Mouse (Mus musculus) intestine, embryonic 16.5 days (tissue): ENCODE measurements around the gene Il2rg. TPM values are rescaled to one million over a fixed set of nuclear protein-coding genes. Genes with fewer than 3 reads are reported as not detected.

Experiments
- ATAC-seq: fragments of 200-750 bp; cut with Nextera tagmentation; 2 replicates; pipeline ENCODE4 v1.8.0; 2017; ENCODE audit warnings: moderate TSS enrichment, moderate library complexity
- H3K27ac ChIP-seq: fragments of 300-500 bp; sonication (generic); 2 replicates; pipeline ENCODE4 v1.5.1; 2014; ENCODE audit warnings: mild to moderate bottlenecking, low read length
- H3K27me3 ChIP-seq: fragments of 300-500 bp; sonication (generic); replicated peaks from 2 replicates; pipeline ENCODE4 v1.6.1; 2014; ENCODE audit warnings: low read length, control low read depth, mixed read lengths; ENCODE audit not compliant: control insufficient read depth, insufficient read depth
- H3K36me3 ChIP-seq: fragments of 300-500 bp; sonication (generic); 2 replicates; pipeline ENCODE4 v1.6.1; 2014; ENCODE audit warnings: low read length, control low read depth; ENCODE audit not compliant: control insufficient read depth, insufficient read depth
- H3K4me1 ChIP-seq: fragments of 300-500 bp; sonication (generic); 2 replicates; pipeline ENCODE4 v1.6.1; 2014; ENCODE audit warnings: low read length, control low read depth, mixed read lengths; ENCODE audit not compliant: control insufficient read depth, insufficient read depth
- H3K4me2 ChIP-seq: fragments of 300-500 bp; sonication (generic); 2 replicates; pipeline ENCODE4 v1.6.1; 2014; ENCODE audit warnings: low read depth, low read length, control low read depth
- H3K4me3 ChIP-seq: fragments of 300-500 bp; sonication (generic); 2 replicates; pipeline ENCODE4 v1.5.1; 2014; ENCODE audit warnings: mild to moderate bottlenecking, low read length
- H3K9ac ChIP-seq: fragments of 300-500 bp; sonication (generic); 2 replicates; pipeline ENCODE4 v1.6.1; 2014; ENCODE audit warnings: low read depth, low read length
- H3K9me3 ChIP-seq: fragments of 300-500 bp; sonication (generic); 2 replicates; pipeline ENCODE4 v1.6.1; 2016; ENCODE audit warnings: low read length, control low read depth; ENCODE audit not compliant: control insufficient read depth
- WGBS: fragments of 180-500 bp; shearing (Covaris S2); extraction: QIAGEN DNeasy Blood & Tissue Kit; methylation state at CpG from one replicate; pipeline ENCODE4 v1.1.7; 2014; 5-methylcytosine and 5-hydroxymethylcytosine counted together
- polyA plus RNA-seq: library from polyadenylated mRNA; unstranded; fragments of >200 nt; fragmentation: Nextera tagmentation; extraction: Ambion mirVana; gene quantifications from 2 replicates; pipeline ENCODE4 v1.2.1, GENCODE M21; 2015

Gene Il2rg
- polyA plus RNA-seq, 1 experiment from 2014 or later, result 15.6 TPM

DNA sequence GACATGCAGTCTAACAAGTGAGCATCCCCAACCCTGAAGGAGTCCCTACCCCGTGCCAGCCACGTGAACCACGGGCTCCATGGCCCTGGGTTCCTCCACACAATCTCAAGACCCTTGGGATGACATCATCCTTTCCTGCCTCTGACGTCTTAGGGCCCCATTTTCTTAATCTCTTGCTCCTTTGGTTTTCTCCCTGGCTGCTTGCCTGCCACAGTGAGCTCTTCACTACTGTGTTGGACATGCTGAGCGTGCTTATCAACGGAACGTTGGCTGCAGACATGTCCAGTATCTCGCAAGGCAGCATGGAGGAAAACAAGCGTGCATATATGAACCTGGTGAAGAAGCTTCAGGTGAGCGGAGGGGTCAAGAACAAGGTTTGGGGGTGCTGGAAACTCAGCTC is 22.1 kb upstream of the Il2rg start:
- H3K36me3 ChIP-seq, result peaks cover 3% of the 10 kb centered on the region; the same call in 1 of the 2 replicates

DNA sequence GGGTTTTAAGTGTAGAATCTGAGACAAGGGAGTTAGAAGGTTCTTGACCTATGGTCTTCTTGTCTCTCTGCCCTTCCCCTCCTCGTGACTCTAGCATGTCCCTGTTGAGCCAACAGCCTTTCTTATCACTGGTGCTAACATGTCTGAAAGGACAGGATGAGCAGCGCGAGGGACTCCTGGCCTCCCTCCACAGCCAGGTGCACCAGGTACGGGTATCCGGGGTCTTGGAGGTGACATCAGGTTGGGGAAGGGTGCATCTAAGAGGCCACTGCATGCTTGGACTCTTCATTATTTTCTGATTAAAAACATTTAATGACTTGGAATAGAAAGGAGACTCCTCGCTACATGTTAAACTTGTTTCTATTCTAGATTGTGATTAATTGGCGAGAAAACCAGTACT is 21.0 kb upstream of the Il2rg start:
- 92% methylated on average over 7 of the region's 7 CpGs for WGBS
- Histone ChIP-seq H3K4me2 (no peak overlapping the region), H3K36me3 (peaks cover 3% of the 10 kb centered on the region; the same call in 1 of the 2 replicates), H3K9ac (no peak overlapping the region), H3K9me3 (no peaks in the 10 kb centered on the region), H3K27me3 (no peaks in the 10 kb centered on the region), H3K27ac (no peak overlapping the region), H3K4me1 (no peaks in the 10 kb centered on the region), H3K4me3 (no peak overlapping the region)
- no peak for ATAC-seq

More for the DNA sequence above, 22.1 kb upstream of the Il2rg start:
- Histone ChIP-seq H3K27me3 (no peaks in the 10 kb centered on the region), H3K4me1 (no peaks in the 10 kb centered on the region), H3K9ac (no peak overlapping the region), H3K4me3 (no peak overlapping the region), H3K4me2 (no peak overlapping the region), H3K9me3 (no peaks in the 10 kb centered on the region), H3K27ac (no peak overlapping the region)
- 90% methylated on average over 10 of the region's 10 CpGs for WGBS
- no peak for ATAC-seq

DNA sequence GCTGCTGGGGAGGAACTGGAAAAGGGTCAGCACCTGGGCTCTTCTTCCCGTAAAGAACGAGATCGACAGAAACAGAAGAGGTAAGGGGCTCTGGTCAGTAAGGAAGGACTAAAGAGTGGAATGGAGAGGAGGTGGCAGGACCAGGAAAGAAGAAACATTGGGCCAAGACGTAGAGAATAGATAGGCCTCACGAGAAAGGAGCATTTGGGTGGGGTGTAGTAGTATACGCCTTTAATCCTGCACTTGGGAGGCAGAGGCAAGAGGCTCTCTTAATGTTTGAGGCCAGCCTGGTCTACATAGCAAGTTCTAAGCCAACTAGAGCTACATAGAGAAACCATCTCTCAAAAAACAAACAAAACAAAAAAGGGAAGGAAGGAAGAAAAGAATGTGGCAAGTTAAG is 20.4 kb upstream of the Il2rg start:
- Histone ChIP-seq H3K4me3 (no peak overlapping the region), H3K9me3 (no peaks in the 10 kb centered on the region), H3K4me2 (no peak overlapping the region), H3K27me3 (no peaks in the 10 kb centered on the region), H3K4me1 (no peaks in the 10 kb centered on the region), H3K27ac (no peak overlapping the region), H3K9ac (no peak overlapping the region), H3K36me3 (peaks cover 3% of the 10 kb centered on the region; the same call in 1 of the 2 replicates)
- no peak for ATAC-seq
- WGBS, result 91% methylated on average over 6 of the region's 6 CpGs

DNA sequence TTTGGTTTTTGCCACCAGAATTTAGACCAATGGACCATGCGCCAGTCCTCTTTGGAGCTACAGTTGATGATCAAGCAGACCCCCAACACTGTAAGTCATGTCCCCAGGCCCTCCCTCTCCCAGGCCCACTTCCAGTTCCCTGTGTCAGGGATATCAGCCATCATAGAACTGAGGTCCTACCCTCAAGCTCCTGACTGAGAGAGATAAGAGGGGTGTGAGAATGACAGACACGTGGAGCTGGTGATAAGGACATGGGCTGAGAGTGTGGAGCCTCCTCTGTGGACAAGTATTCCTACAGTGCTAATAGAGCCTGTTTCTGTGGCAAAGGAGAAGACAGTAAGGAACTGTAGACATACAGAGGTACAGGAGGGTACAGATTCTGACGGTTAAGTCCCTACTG is 19.5 kb upstream of the Il2rg start:
- peak; percentile 79 for ATAC-seq
- Histone ChIP-seq H3K36me3 (0 out of 2 replicates have a peak, but pooled peaks cover 4% of the 10 kb centered on the region), H3K27ac (no peak overlapping the region)

DNA sequence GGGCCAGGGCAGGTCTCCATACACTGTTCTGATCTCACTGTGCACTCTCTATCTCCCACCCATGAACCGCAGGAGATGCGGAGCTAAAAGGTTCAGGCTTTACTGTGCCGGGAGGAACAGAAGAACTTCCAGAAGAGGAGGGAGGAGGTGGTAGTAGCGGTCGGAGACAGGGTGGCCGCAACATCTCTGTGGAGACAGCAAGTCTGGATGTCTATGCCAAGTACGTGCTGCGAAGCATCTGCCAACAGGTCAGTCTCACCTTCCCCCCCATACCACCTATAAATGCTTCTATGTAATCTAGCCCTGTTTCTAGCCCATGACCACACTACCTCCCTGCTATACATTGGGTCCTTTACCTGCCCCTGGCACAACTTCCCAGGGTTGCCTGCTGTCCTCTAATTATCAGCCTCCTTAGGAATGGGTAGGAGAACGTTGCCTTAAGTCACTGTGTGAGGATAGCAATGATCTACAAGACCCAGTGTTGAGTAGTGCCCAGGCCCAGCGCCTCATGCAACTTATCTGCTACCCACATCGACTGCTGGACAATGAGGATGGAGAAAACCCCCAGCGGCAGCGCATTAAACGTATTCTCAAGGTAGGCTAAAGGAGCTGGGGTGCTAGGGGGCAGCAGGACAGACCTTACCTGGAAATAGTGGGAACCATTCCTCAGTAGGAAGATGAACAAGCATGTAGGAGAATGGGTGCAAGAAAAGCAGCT is 18.1 kb upstream of the Il2rg start:
- no peaks in the 10 kb centered on the region for H3K27me3 ChIP-seq
- 0 out of 2 replicates have a peak, but pooled peaks cover 4% of the 10 kb centered on the region for H3K36me3 ChIP-seq

More for the DNA sequence above, 19.5 kb upstream of the Il2rg start:
- Histone ChIP-seq H3K9ac (no peak overlapping the region), H3K4me3 (no peak overlapping the region), H3K4me1 (no peaks in the 10 kb centered on the region), H3K4me2 (no peak overlapping the region), H3K9me3 (no peaks in the 10 kb centered on the region), H3K27me3 (no peaks in the 10 kb centered on the region)
- 81% methylated on average over 3 of the region's 3 CpGs for WGBS

DNA sequence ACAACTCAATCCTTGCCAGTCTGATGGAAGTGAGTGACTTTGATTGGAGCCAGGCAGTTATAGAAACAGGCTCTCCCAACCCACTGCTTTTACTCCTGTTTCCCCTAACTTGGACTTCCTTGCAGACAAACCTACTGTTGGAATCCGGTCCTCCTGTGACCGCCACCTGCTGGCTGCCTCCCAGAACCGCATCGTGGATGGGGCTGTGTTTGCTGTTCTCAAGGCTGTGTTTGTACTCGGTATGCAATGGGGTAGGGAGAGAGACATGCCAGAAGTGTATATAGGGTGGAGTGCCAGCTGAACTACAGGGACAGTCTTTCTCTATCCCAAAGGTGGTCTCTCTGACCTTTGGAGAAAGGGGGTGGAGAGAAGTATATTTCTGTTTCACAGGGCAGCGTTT is 17.5 kb upstream of the Il2rg start:
- 28% methylated on average over 6 of the region's 6 CpGs for WGBS

More for the DNA sequence above, 18.1 kb upstream of the Il2rg start:
- 90% methylated on average over 14 of the region's 14 CpGs for WGBS
- no peak overlapping the region for H3K4me2 ChIP-seq
- H3K27ac ChIP-seq, result no peak overlapping the region
- H3K4me1 ChIP-seq, result no peaks in the 10 kb centered on the region
- no peak for ATAC-seq
- H3K9me3 ChIP-seq, result no peaks in the 10 kb centered on the region
- no peak overlapping the region for H3K9ac ChIP-seq
- H3K4me3 ChIP-seq, result no peak overlapping the region

DNA sequence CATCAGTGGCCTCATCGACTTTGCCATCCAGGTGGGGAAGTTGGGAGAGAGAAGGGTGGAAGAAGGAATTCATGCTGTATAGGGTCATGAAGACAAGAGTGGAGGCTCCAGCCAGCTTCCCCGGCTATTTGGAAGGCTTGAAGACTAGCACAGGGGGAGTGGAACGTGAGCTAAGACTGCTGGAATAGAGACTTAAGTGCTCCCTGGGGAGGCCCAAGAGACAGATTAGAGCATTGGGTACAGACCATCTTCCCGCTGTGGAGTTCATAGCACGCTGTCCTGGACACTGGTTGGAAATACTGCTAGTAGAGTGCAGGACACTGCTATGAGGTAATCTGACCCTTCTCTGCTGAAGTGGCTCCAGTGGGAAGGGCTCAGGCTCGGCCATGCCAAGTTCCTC is 14.8 kb upstream of the Il2rg start:
- Histone ChIP-seq H3K27me3 (no peaks in the 10 kb centered on the region), H3K27ac (no peak overlapping the region), H3K4me1 (no peaks in the 10 kb centered on the region), H3K4me3 (no peak overlapping the region), H3K9me3 (no peaks in the 10 kb centered on the region), H3K36me3 (peaks cover 4% of the 10 kb centered on the region; the same call in 1 of the 2 replicates), H3K9ac (no peak overlapping the region), H3K4me2 (no peak overlapping the region)
- ATAC-seq, result no peak
- WGBS, result 87% methylated on average over 6 of the region's 6 CpGs

More for the DNA sequence above, 17.5 kb upstream of the Il2rg start:
- H3K9me3 ChIP-seq, result no peaks in the 10 kb centered on the region
- H3K27me3 ChIP-seq, result no peaks in the 10 kb centered on the region
- H3K4me1 ChIP-seq, result no peaks in the 10 kb centered on the region
- ATAC-seq, result peak; percentile 42
- no peak overlapping the region for H3K4me2 ChIP-seq
- H3K36me3 ChIP-seq, result 0 out of 2 replicates have a peak, but pooled peaks cover 3% of the 10 kb centered on the region
- no peak overlapping the region for H3K27ac ChIP-seq
- H3K4me3 ChIP-seq, result no peak overlapping the region
- H3K9ac ChIP-seq, result no peak overlapping the region

DNA sequence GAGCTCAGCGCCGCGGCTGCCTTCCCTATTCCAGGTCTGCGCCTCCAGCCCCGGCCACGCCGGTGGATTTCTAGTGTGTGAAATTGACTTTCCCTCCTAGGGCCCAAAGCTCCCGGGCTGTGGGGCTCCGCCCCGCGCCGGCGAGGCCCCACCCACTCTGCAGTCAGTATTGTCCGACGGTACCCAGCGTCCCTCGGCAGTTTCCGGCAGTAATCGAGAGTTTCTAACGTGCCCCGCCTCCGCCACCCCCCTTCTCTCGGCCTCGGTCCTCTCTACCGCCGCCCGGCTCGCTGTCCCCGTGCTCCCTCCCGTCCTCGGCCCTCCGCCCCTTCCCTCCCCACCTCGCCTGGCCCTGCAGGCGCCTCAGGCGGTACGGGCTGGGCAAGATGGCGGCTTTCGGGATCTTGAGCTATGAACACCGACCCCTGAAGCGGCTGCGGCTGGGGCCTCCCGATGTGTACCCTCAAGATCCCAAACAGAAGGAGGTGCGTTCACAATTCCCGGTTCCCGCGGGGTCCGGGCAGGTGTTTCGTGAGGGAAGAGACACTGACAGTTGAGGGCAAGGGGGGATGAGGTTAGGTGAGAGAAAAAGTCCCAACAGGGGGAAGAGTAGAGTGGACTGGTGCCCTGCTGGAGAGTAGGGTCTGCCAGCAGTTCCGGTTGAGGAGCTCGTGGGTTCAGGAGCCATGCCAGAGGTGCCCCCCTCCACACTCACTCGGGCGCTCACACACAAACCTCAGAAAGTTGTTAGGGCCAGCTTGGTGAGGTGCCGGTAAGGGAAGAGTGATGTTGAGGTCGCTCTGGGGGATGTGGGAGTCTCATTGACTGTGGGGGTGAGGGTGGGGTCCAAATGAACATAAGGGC is 6.1 kb upstream of the Il2rg start, which contains the start of gene Med12:
TSS of gene Med12 (plus strand) at position 156 of the 864 bp plus-strand sequence.
- H3K4me1 ChIP-seq, result no peaks in the 10 kb centered on the region
- peak within 1 kb of the TSS; percentile 55 for H3K4me2 ChIP-seq
- H3K36me3 ChIP-seq, result peaks cover 2% of the 10 kb centered on the region; the same call in 1 of the 2 replicates
- H3K9me3 ChIP-seq, result no peaks in the 10 kb centered on the region
- peak within 1 kb of the TSS; percentile 67 for H3K9ac ChIP-seq
- 13% methylated on average over 52 of the region's 54 CpGs for WGBS
- no peaks in the 10 kb centered on the region for H3K27me3 ChIP-seq
- peak within 1 kb of the TSS; percentile 55 for H3K4me3 ChIP-seq
- ATAC-seq, result peak; percentile 98
- H3K27ac ChIP-seq, result peak within 1 kb of the TSS; percentile 55

DNA sequence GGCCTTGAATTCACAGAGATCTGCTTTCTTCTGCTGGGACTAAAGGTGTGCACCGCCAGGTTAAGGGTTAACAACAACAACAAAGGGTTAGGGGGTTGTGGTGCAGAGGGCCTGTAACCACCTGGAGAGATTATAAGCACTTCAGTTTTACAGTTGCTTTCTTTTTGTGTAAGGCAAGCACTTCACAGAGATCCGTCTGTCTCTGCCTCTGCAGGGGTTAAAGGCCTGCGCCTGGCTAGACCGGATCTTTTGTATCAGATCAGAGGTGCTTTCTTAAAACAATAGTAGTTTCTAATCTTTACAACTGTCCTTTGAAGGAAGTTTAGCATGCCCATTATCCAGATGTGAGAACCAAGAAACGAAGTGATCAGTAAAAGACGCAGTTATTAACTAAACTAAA is 5.4 kb upstream of the Il2rg start:
- H3K27ac ChIP-seq, result 0 out of 2 replicates have a peak overlapping the region, but pooled peaks have one; percentile 25
- H3K9ac ChIP-seq, result peak overlapping the region; percentile 51; the same call in 1 of the 2 replicates
- no peaks in the 10 kb centered on the region for H3K36me3 ChIP-seq
- H3K27me3 ChIP-seq, result no peaks in the 10 kb centered on the region
- no peaks in the 10 kb centered on the region for H3K4me1 ChIP-seq
- peak overlapping the region; percentile 55 for H3K4me2 ChIP-seq
- no peaks in the 10 kb centered on the region for H3K9me3 ChIP-seq
- peak overlapping the region; percentile 55 for H3K4me3 ChIP-seq
- peak; percentile 40 for ATAC-seq
- 21% methylated on average over 6 of the region's 6 CpGs for WGBS
